Comparison of ENCODE assay signal across 16 mouse cellular contexts in the genomic region with DNA sequence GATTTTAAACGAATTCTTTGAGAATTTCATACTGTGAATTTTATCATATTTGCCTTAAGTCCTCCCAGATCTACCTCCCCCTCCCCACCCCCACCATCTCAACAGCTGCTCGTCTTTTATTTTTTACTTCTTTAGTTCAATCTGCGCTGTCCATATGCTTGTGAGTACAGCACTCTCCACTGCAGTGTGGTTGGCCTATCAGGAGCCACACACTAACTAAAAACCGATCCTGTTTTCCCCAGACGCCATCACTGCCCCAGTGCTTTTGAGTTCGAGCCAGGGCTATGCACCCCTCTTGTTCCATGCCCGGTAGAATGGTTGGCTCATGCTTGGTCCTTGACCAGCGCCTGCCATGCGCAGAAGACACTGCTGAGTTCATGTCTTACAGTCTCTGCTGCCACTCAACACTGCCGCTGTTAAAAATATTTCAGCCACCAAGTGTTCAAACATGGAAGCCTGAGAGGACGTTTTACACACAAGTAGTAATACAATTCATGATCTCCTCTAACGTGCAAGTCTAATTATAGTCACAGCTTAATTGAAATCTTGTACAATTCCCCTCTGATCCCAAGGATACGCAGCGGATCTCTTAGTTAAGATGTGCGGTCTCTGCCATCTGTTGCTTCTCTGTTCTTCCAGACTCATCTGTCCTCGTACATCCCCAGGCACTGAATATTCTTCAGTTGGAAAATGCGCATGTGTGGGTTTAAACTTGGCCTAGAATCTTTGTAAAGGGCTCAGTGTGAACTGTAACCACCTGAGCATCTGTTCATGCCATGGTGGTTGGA. TPM values are rescaled to one million over a fixed set of nuclear protein-coding genes. Genes with fewer than 3 reads are reported as not detected.
DNase-seq lines count a peak whose midpoint lies in the region; ATAC-seq lines count a peak whose summit lies in the region.
"Had no signal": no experiment of that assay in that cellular context is flagged by ENCODE, and none has a peak within 500 bp of the region (broad histone marks: within the 10 kb centered on the region; RNA-seq: fewer than 3 reads in every experiment).

No protein-coding gene starts in this region.

- H3K4me1 ChIP-seq in hindbrain, embryonic 10.5 days (replicated peaks) = peaks cover 32% of the 10 kb centered on the region
- H3K4me1 ChIP-seq in hindbrain, embryonic 12.5 days = 0 out of 2 replicates have a peak, but pooled peaks cover 2% of the 10 kb centered on the region
- peaks cover 84% of the 10 kb centered on the region for H3K4me1 ChIP-seq in megakaryocyte, embryonic 14.5 days
- peaks cover 12% of the 10 kb centered on the region; the same call in 1 of the 2 replicates for H3K4me1 ChIP-seq in intestine, embryonic 16.5 days (ENCODE audit: control insufficient read depth, insufficient read depth, low read length)
- H3K4me1 ChIP-seq: forebrain, embryonic 15.5 days; limb, embryonic 15.5 days had no signal

- no peak for ATAC-seq in hindbrain, embryonic 12.5 days (ENCODE audit: low FRiP score)
- ATAC-seq in megakaryocyte, adult 5-6 weeks (ENCODE audit: poor library complexity, severe bottlenecking) = no peak
- no peak for ATAC-seq in intestine, embryonic 16.5 days
- ATAC-seq: activated CD4-positive, CD25-positive, alpha-beta regulatory T cell, adult 4 months; CD4-positive, CD25-positive, alpha-beta regulatory T cell, adult 4 months; forebrain, embryonic 15.5 days; lung, postnatal 0 days had no signal

- DNase-seq in hindbrain, embryonic 10.5 days (ENCODE audit: low spot score) = no peak
- DNase-seq in brain, adult 2 months (ENCODE audit: low read depth, low spot score) = peak; percentile 47
- DNase-seq in thymus, postnatal 0 days (ENCODE audit: low spot score) = no peak
- DNase-seq in yolk sac, embryonic 10.5 days (ENCODE audit: low spot score) = no peak
- DNase-seq: cerebellum, postnatal 25 days; kidney, postnatal 14 days; right cerebral cortex, postnatal 4 days had no signal

- 90% methylated on average over 17 of the region's 17 CpGs for WGBS in hindbrain, embryonic 10.5 days
- 88% methylated on average over 17 of the region's 17 CpGs for WGBS in hindbrain, embryonic 12.5 days
- 85% methylated on average over 17 of the region's 17 CpGs for WGBS in intestine, embryonic 16.5 days

- H3K9me3 ChIP-seq in hindbrain, embryonic 10.5 days = no peaks in the 10 kb centered on the region
- H3K9me3 ChIP-seq in hindbrain, embryonic 12.5 days (replicated peaks) = no peaks in the 10 kb centered on the region
- H3K9me3 ChIP-seq in megakaryocyte, embryonic 14.5 days = no peaks in the 10 kb centered on the region
- H3K9me3 ChIP-seq in intestine, embryonic 16.5 days (ENCODE audit: control insufficient read depth, low read length) = no peaks in the 10 kb centered on the region
- H3K9me3 ChIP-seq: forebrain, embryonic 15.5 days; limb, embryonic 15.5 days had no signal

- no peaks in the 10 kb centered on the region for H3K27me3 ChIP-seq in hindbrain, embryonic 10.5 days (ENCODE audit: insufficient read depth, poor library complexity, severe bottlenecking)
- H3K27me3 ChIP-seq in hindbrain, embryonic 12.5 days = no peaks in the 10 kb centered on the region
- no peaks in the 10 kb centered on the region for H3K27me3 ChIP-seq in megakaryocyte, embryonic 14.5 days (replicated peaks)
- H3K27me3 ChIP-seq in intestine, embryonic 16.5 days (replicated peaks; ENCODE audit: control insufficient read depth, insufficient read depth, low read length) = no peaks in the 10 kb centered on the region
- H3K27me3 ChIP-seq: forebrain, embryonic 15.5 days; limb, embryonic 15.5 days had no signal

- no peak overlapping the region for H3K4me2 ChIP-seq in hindbrain, embryonic 12.5 days (replicated peaks)
- H3K4me2 ChIP-seq in intestine, embryonic 16.5 days (ENCODE audit: low read depth, low read length) = no peak overlapping the region
- H3K4me2 ChIP-seq: forebrain, embryonic 15.5 days; limb, embryonic 15.5 days had no signal

- H3K36me3 ChIP-seq in hindbrain, embryonic 10.5 days = peaks cover 44% of the 10 kb centered on the region
- H3K36me3 ChIP-seq in hindbrain, embryonic 12.5 days = 0 out of 2 replicates have a peak, but pooled peaks cover 4% of the 10 kb centered on the region
- H3K36me3 ChIP-seq in megakaryocyte, embryonic 14.5 days (replicated peaks; ENCODE audit: low read length) = peaks cover 94% of the 10 kb centered on the region
- H3K36me3 ChIP-seq in intestine, embryonic 16.5 days (ENCODE audit: control insufficient read depth, insufficient read depth, low read length) = peaks cover 7% of the 10 kb centered on the region; the same call in 1 of the 2 replicates
- H3K36me3 ChIP-seq: forebrain, embryonic 15.5 days had no signal

- no peak overlapping the region for H3K9ac ChIP-seq in hindbrain, embryonic 12.5 days
- H3K9ac ChIP-seq in intestine, embryonic 16.5 days (ENCODE audit: low read depth, low read length) = peak overlapping the region; percentile 19; the same call in 1 of the 2 replicates
- H3K9ac ChIP-seq: forebrain, embryonic 15.5 days; limb, embryonic 15.5 days had no signal

- H3K27ac ChIP-seq in hindbrain, embryonic 10.5 days = peak overlapping the region; percentile 12; the same call in 1 of the 2 replicates
- H3K27ac ChIP-seq in hindbrain, embryonic 12.5 days = no peak overlapping the region
- H3K27ac ChIP-seq in intestine, embryonic 16.5 days (ENCODE audit: low read length) = peak overlapping the region; percentile 91
- H3K27ac ChIP-seq: forebrain, embryonic 15.5 days; limb, embryonic 15.5 days had no signal

- no peak overlapping the region for H3K4me3 ChIP-seq in hindbrain, embryonic 10.5 days
- no peak overlapping the region for H3K4me3 ChIP-seq in hindbrain, embryonic 12.5 days
- peak overlapping the region; percentile 74 for H3K4me3 ChIP-seq in megakaryocyte, embryonic 14.5 days (replicated peaks)
- H3K4me3 ChIP-seq in intestine, embryonic 16.5 days (ENCODE audit: low read length) = no peak overlapping the region
- H3K4me3 ChIP-seq: forebrain, embryonic 15.5 days; limb, embryonic 15.5 days had no signal

RNA-seq across cellular contexts. Expression of a gene that starts 17.0 kb away (rescaled TPM):
- 26.8 and 31.0 TPM in 2 replicates for polyA plus RNA-seq in hindbrain, embryonic 10.5 days (2016; fragmentation: Nextera tagmentation; extraction: Ambion mirVana)
- polyA plus RNA-seq in hindbrain, embryonic 12.5 days (2016; fragmentation: Nextera tagmentation; extraction: Ambion mirVana) = 39.0 and 43.1 TPM in 2 replicates
- polyA plus RNA-seq in megakaryocyte, embryonic 14.5 days (2012; ENCODE audit: insufficient read depth, low replicate concordance) = 3.7 and 8.6 TPM in 2 replicates
- 25.7 and 32.3 TPM in 2 replicates for total RNA-seq in megakaryocyte, adult 5-6 weeks (2015)
- 30.0 and 31.3 TPM in 2 replicates for total RNA-seq in megakaryocyte, adult 5-6 weeks (2017)
- polyA plus RNA-seq in intestine, embryonic 16.5 days (2015; fragmentation: Nextera tagmentation; extraction: Ambion mirVana) = 19.7 and 44.7 TPM in 2 replicates
- 15.4 and 17.6 TPM in 2 replicates for polyA plus RNA-seq in thymus, postnatal 0 days (2015; fragmentation: Nextera tagmentation; extraction: Ambion mirVana)

RNA-seq across cellular contexts. Expression of a gene that starts 52.3 kb away (rescaled TPM):
- polyA plus RNA-seq in hindbrain, embryonic 10.5 days (2016; fragmentation: Nextera tagmentation; extraction: Ambion mirVana) = 1.8 and 2.6 TPM in 2 replicates
- 3.0 and 3.4 TPM in 2 replicates for polyA plus RNA-seq in hindbrain, embryonic 12.5 days (2016; fragmentation: Nextera tagmentation; extraction: Ambion mirVana)
- polyA plus RNA-seq in megakaryocyte, embryonic 14.5 days (2012; ENCODE audit: insufficient read depth, low replicate concordance) = 0.44 TPM in 1 of 2 replicates, not detected in the other
- total RNA-seq in megakaryocyte, adult 5-6 weeks (2015) = 12.9 and 17.3 TPM in 2 replicates
- 10.0 and 11.2 TPM in 2 replicates for total RNA-seq in megakaryocyte, adult 5-6 weeks (2017)
- 3.1 and 3.6 TPM in 2 replicates for polyA plus RNA-seq in intestine, embryonic 16.5 days (2015; fragmentation: Nextera tagmentation; extraction: Ambion mirVana)
- 2.1 and 2.3 TPM in 2 replicates for polyA plus RNA-seq in thymus, postnatal 0 days (2015; fragmentation: Nextera tagmentation; extraction: Ambion mirVana)
